Mouse (Mus musculus) embryo, embryonic 10.5 days (tissue): Measurements from ENCODE around the gene Gm11444.

Experiments used
- DNase-seq: peaks from one replicate; pipeline ENCODE4 v3.0.0-alpha.2; 2015; ENCODE audit warnings: low spot score

Gm11444 gene

GRCm38 (mm10) chr11:85835753-85836522, 14.2 kb downstream of the Gm11444 start:
- peak; percentile 58 for DNase-seq

- peak; percentile 37 for DNase-seq
Measured at GRCm38 (mm10) chr11:85835001-85835752, 15.0 kb downstream of the Gm11444 start.

GRCm38 (mm10) chr11:85834386-85834931, 15.7 kb downstream of the Gm11444 start:
- DNase-seq: peak; percentile 43

- DNase-seq: peak; percentile 59
Measured at GRCm38 (mm10) chr11:85833761-85834385, 16.3 kb downstream of the Gm11444 start.

GRCm38 (mm10) chr11:85833081-85833521, 17.0 kb downstream of the Gm11444 start:
- peak; percentile 66 for DNase-seq

GRCm38 (mm10) chr11:85832231-85832924, 17.8 kb downstream of the Gm11444 start, which contains the start of gene Tbx2:
Gene Tbx2 (plus strand): TSS chr11:85832551.
- peak; percentile 89 for DNase-seq

GRCm38 (mm10) chr11:85831656-85832230, 18.4 kb downstream of the Gm11444 start:
- DNase-seq: peak; percentile 63

- DNase-seq: peak; percentile 80
Measured at GRCm38 (mm10) chr11:85830901-85831341, 19.2 kb downstream of the Gm11444 start.

GRCm38 (mm10) chr11:85829520-85830440, 20.4 kb downstream of the Gm11444 start:
- peak; percentile 71 for DNase-seq

- DNase-seq: peak; percentile 63
Measured at GRCm38 (mm10) chr11:85828691-85829519, 21.2 kb downstream of the Gm11444 start.

GRCm38 (mm10) chr11:85827342-85827741, 22.8 kb downstream of the Gm11444 start:
- peak; percentile 43 for DNase-seq

GRCm38 (mm10) chr11:85825823-85826222, 24.3 kb downstream of the Gm11444 start:
- no peak for DNase-seq

GRCm38 (mm10) chr11:85825031-85825430, 25.1 kb downstream of the Gm11444 start:
- DNase-seq: no peak

GRCm38 (mm10) chr11:85823794-85824193, 26.3 kb downstream of the Gm11444 start:
- no peak for DNase-seq

- DNase-seq: peak; percentile 85
Measured at GRCm38 (mm10) chr11:85823181-85823580, 27.0 kb downstream of the Gm11444 start.

GRCm38 (mm10) chr11:85821659-85822058, 28.5 kb downstream of the Gm11444 start:
- DNase-seq: no peak

- no peak for DNase-seq
Measured at GRCm38 (mm10) chr11:85820959-85821358, 29.2 kb downstream of the Gm11444 start.

GRCm38 (mm10) chr11:85818401-85818800, 31.7 kb downstream of the Gm11444 start:
- DNase-seq: no peak

- DNase-seq: peak; percentile 61
Measured at GRCm38 (mm10) chr11:85816471-85816870, 33.7 kb downstream of the Gm11444 start.
